Mouse (Mus musculus) cortical plate, adult 2 months (tissue): ENCODE results near the gene Ilvbl.

Experiments
- CTCF ChIP-seq: fragments of 200-500 bp; IDR thresholded peaks from 2 replicates; pipeline ENCODE4 v1.5.1; 2011; ENCODE audit warnings: mild to moderate bottlenecking, control low read depth, low read length; ENCODE audit not compliant: insufficient read depth; ENCODE audit errors: extremely low read depth
- POLR2A ChIP-seq: fragments of 200-500 bp; IDR thresholded peaks from 2 replicates; pipeline ENCODE4 v1.6.1; 2011; ENCODE audit warnings: mild to moderate bottlenecking, low read length, control low read depth; ENCODE audit not compliant: insufficient read depth; ENCODE audit errors: extremely low read depth

DNA sequence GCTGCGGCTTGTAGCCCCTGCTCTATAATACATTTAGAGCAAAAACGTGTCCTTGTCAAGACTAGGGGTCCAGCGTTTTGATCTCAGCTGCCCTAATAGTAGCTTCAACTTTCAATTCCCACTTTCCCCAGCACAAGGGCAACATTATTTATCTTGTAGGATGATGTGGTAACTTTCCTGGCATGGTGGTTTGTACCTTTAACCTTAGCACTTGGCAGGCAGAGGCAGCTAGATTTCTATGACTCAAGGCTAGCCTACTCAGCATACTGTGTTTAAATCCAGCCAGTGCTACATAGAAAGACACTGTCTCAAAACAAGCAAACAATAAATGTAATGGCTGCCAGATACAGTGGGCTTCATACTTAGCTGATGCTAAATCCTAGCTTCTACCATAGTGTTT, 33.5 kb downstream of the Ilvbl start:
- no peak for TF ChIP-seq CTCF
- no peak for TF ChIP-seq POLR2A
